Mouse (Mus musculus) embryonic facial prominence, embryonic 15.5 days (tissue): Measurements from ENCODE around the gene B3gnt2. TPM values are rescaled to one million over a fixed set of nuclear protein-coding genes. Genes with fewer than 3 reads are reported as not detected.

Experiments used
- ATAC-seq: fragments of 200-750 bp; cut with Nextera tagmentation; 2 replicates; pipeline ENCODE4 v1.8.0; 2017; ENCODE audit warnings: low read depth, moderate TSS enrichment; ENCODE audit not compliant: insufficient number of reproducible peaks, low FRiP score, low TSS enrichment
- H3K27ac ChIP-seq: fragments of 300-500 bp; sonication (generic); replicated peaks from 2 replicates; pipeline ENCODE4 v1.5.1; 2015; ENCODE audit warnings: mild to moderate bottlenecking, inconsistent platforms
- H3K27me3 ChIP-seq: fragments of 300-500 bp; sonication (generic); 2 replicates; pipeline ENCODE4 v1.6.1; 2015; ENCODE audit warnings: inconsistent platforms
- H3K36me3 ChIP-seq: fragments of 300-500 bp; sonication (generic); 2 replicates; pipeline ENCODE4 v1.6.1; 2015; ENCODE audit warnings: mild to moderate bottlenecking, inconsistent platforms
- H3K4me1 ChIP-seq: fragments of 300-500 bp; sonication (generic); 2 replicates; pipeline ENCODE4 v1.6.1; 2015; ENCODE audit warnings: inconsistent platforms
- H3K4me2 ChIP-seq: fragments of 300-500 bp; sonication (generic); replicated peaks from 2 replicates; pipeline ENCODE4 v1.6.1; 2015; ENCODE audit warnings: mild to moderate bottlenecking, inconsistent platforms
- H3K4me3 ChIP-seq: fragments of 300-500 bp; sonication (generic); replicated peaks from 2 replicates; pipeline ENCODE4 v1.5.1; 2015; ENCODE audit warnings: mild to moderate bottlenecking, inconsistent platforms
- H3K9ac ChIP-seq: fragments of 300-500 bp; sonication (generic); 2 replicates; pipeline ENCODE4 v1.6.1; 2015; ENCODE audit warnings: inconsistent platforms
- H3K9me3 ChIP-seq: fragments of 300-500 bp; sonication (generic); replicated peaks from 2 replicates; pipeline ENCODE4 v1.6.1; 2016; ENCODE audit warnings: inconsistent platforms
- WGBS: fragments of 180-500 bp; shearing (Covaris S2); methylation state at CpG from one replicate; pipeline ENCODE4 v1.1.7; 2015; 5-methylcytosine and 5-hydroxymethylcytosine counted together
- polyA plus RNA-seq: library from polyadenylated mRNA; unstranded; fragments of >200 nt; fragmentation: Nextera tagmentation; extraction: Ambion mirVana; gene quantifications from 2 replicates; pipeline ENCODE4 v1.2.1, GENCODE M21; 2015

The B3gnt2 gene
- polyA plus RNA-seq, 1 experiment from 2014 or later: 9.1 TPM

GRCm38 (mm10) chr11:22857705-22858440, 2.9 kb downstream of the B3gnt2 start:
- peaks cover 28% of the 10 kb centered on the region for H3K4me1 ChIP-seq
- H3K9me3 ChIP-seq: no peaks in the 10 kb centered on the region
- H3K4me3 ChIP-seq: peak overlapping the region; percentile 76
- H3K36me3 ChIP-seq: no peaks in the 10 kb centered on the region
- peaks cover 23% of the 10 kb centered on the region for H3K27me3 ChIP-seq
- ATAC-seq: no peak
- peak overlapping the region; percentile 95 for H3K4me2 ChIP-seq
- no peak overlapping the region for H3K27ac ChIP-seq
- WGBS: 18% methylated on average over 25 of the region's 25 CpGs
- H3K9ac ChIP-seq: no peak overlapping the region

- no peak for ATAC-seq
- H3K27me3 ChIP-seq: peaks cover 23% of the 10 kb centered on the region
- H3K4me1 ChIP-seq: peaks cover 28% of the 10 kb centered on the region
- H3K36me3 ChIP-seq: no peaks in the 10 kb centered on the region
- H3K4me2 ChIP-seq: peak overlapping the region; percentile 95
- peak overlapping the region; percentile 76 for H3K4me3 ChIP-seq
- WGBS: 71% methylated on average over 5 of the region's 5 CpGs
- no peak overlapping the region for H3K27ac ChIP-seq
- H3K9ac ChIP-seq: no peak overlapping the region
- no peaks in the 10 kb centered on the region for H3K9me3 ChIP-seq
Observed at GRCm38 (mm10) chr11:22857106-22857704, 3.6 kb downstream of the B3gnt2 start.

- Histone ChIP-seq H3K9ac (no peak overlapping the region), H3K36me3 (no peaks in the 10 kb centered on the region), H3K9me3 (no peaks in the 10 kb centered on the region), H3K27ac (no peak overlapping the region), H3K4me1 (peaks cover 28% of the 10 kb centered on the region), H3K27me3 (peaks cover 23% of the 10 kb centered on the region), H3K4me3 (no peak overlapping the region), H3K4me2 (no peak overlapping the region)
- ATAC-seq: no peak
- WGBS: 78% methylated on average over 3 of the region's 3 CpGs
Observed at GRCm38 (mm10) chr11:22856371-22856965, 4.3 kb downstream of the B3gnt2 start.

- Histone ChIP-seq H3K27me3 (peaks cover 23% of the 10 kb centered on the region), H3K27ac (no peak overlapping the region), H3K4me2 (no peak overlapping the region), H3K36me3 (no peaks in the 10 kb centered on the region), H3K9me3 (no peaks in the 10 kb centered on the region), H3K4me1 (peaks cover 27% of the 10 kb centered on the region), H3K4me3 (no peak overlapping the region), H3K9ac (no peak overlapping the region)
- ATAC-seq: no peak
- 83% methylated on average over 4 of the region's 4 CpGs for WGBS
Observed at GRCm38 (mm10) chr11:22854571-22854970, 6.2 kb downstream of the B3gnt2 start.

GRCm38 (mm10) chr11:22853477-22854157, 7.1 kb downstream of the B3gnt2 start:
- Histone ChIP-seq H3K36me3 (no peaks in the 10 kb centered on the region), H3K27me3 (peaks cover 18% of the 10 kb centered on the region), H3K4me1 (peaks cover 22% of the 10 kb centered on the region), H3K9ac (no peak overlapping the region), H3K9me3 (no peaks in the 10 kb centered on the region), H3K4me2 (no peak overlapping the region), H3K27ac (no peak overlapping the region), H3K4me3 (no peak overlapping the region)
- 66% methylated on average over 2 of the region's 2 CpGs for WGBS
- ATAC-seq: no peak

GRCm38 (mm10) chr11:22852510-22852909, 8.3 kb downstream of the B3gnt2 start:
- Histone ChIP-seq H3K4me2 (no peak overlapping the region), H3K36me3 (no peaks in the 10 kb centered on the region), H3K9ac (no peak overlapping the region), H3K4me3 (no peak overlapping the region), H3K9me3 (no peaks in the 10 kb centered on the region), H3K27ac (no peak overlapping the region), H3K4me1 (peaks cover 23% of the 10 kb centered on the region; the same call in 1 of the 2 replicates), H3K27me3 (peaks cover 8% of the 10 kb centered on the region)
- 68% methylated on average over 1 of the region's 1 CpGs for WGBS
- no peak for ATAC-seq

- ATAC-seq: no peak
- no peak overlapping the region for H3K9ac ChIP-seq
- 19% methylated on average over 4 of the region's 4 CpGs for WGBS
Observed at GRCm38 (mm10) chr11:22851416-22851815, 9.3 kb downstream of the B3gnt2 start.

GRCm38 (mm10) chr11:22850077-22850476, 10.7 kb downstream of the B3gnt2 start:
- no peaks in the 10 kb centered on the region for H3K36me3 ChIP-seq
- peaks cover 21% of the 10 kb centered on the region; the same call in 1 of the 2 replicates for H3K4me1 ChIP-seq
- no peak overlapping the region for H3K9ac ChIP-seq
- no peak for ATAC-seq
- no peak overlapping the region for H3K4me3 ChIP-seq
- WGBS: 69% methylated on average over 4 of the region's 4 CpGs
- no peaks in the 10 kb centered on the region for H3K9me3 ChIP-seq
- H3K4me2 ChIP-seq: no peak overlapping the region
- H3K27ac ChIP-seq: no peak overlapping the region; the same call in 1 of the 2 replicates
- no peaks in the 10 kb centered on the region for H3K27me3 ChIP-seq

More at GRCm38 (mm10) chr11:22851416-22851815, 9.3 kb downstream of the B3gnt2 start:
- Histone ChIP-seq H3K36me3 (no peaks in the 10 kb centered on the region), H3K27me3 (0 out of 2 replicates have a peak, but pooled peaks cover under 1% of the 10 kb centered on the region), H3K4me3 (no peak overlapping the region), H3K4me1 (peaks cover 21% of the 10 kb centered on the region; the same call in 1 of the 2 replicates), H3K4me2 (no peak overlapping the region), H3K27ac (no peak overlapping the region), H3K9me3 (no peaks in the 10 kb centered on the region)

- Histone ChIP-seq H3K9me3 (no peaks in the 10 kb centered on the region), H3K9ac (no peak overlapping the region), H3K27ac (no peak overlapping the region), H3K27me3 (no peaks in the 10 kb centered on the region), H3K4me1 (peaks cover 21% of the 10 kb centered on the region; the same call in 1 of the 2 replicates), H3K4me2 (no peak overlapping the region), H3K36me3 (no peaks in the 10 kb centered on the region), H3K4me3 (no peak overlapping the region)
- no peak for ATAC-seq
- 72% methylated on average over 5 of the region's 5 CpGs for WGBS
Observed at GRCm38 (mm10) chr11:22848649-22849195, 12.0 kb downstream of the B3gnt2 start.

GRCm38 (mm10) chr11:22847732-22848648, 12.8 kb downstream of the B3gnt2 start:
- no peaks in the 10 kb centered on the region for H3K36me3 ChIP-seq
- no peaks in the 10 kb centered on the region for H3K27me3 ChIP-seq
- ATAC-seq: no peak
- H3K4me1 ChIP-seq: peaks cover 21% of the 10 kb centered on the region; the same call in 1 of the 2 replicates
- no peak overlapping the region for H3K4me3 ChIP-seq
- no peak overlapping the region for H3K4me2 ChIP-seq
- no peak overlapping the region for H3K9ac ChIP-seq
- H3K9me3 ChIP-seq: no peaks in the 10 kb centered on the region
- 44% methylated on average over 8 of the region's 8 CpGs for WGBS
- H3K27ac ChIP-seq: no peak overlapping the region
